Mouse (Mus musculus): ENCODE measurements around the gene Dock4.

DNA sequence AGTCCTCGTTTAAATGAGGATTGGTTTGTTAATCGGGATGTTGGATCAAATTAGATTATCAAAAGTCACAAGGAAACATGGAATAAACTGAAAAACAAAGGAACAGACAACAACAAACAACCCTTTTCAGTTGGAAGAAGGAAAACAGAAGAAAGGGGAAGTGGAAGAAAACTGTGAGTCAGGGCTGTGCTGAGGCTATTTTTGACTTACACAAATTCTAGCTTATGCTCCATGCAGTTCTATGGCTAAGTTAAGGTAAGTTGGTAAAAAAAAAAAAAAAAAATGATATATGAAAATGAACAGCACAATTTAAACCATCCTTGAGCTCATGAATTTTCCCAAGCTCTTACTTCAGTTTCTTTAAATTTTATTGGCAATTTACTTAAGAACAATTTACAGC lies 191.7 kb downstream of the Dock4 start:
- TF ChIP-seq CTCF (IDR thresholded peaks at IDR 0.05; ENCODE audit: low read depth, low read length): no peak
- no peak for TF ChIP-seq POLR2A (IDR thresholded peaks at IDR 0.05; ENCODE audit: insufficient read depth, low read length)
- TF ChIP-seq EP300 (IDR thresholded peaks at IDR 0.05; ENCODE audit: insufficient read depth, low read depth, low read length): no peak
